Mouse (Mus musculus) effector memory CD4-positive, alpha-beta T cell, adult 7 months (primary cell): ENCODE data around the gene Arr3. TPM values are rescaled to one million over a fixed set of nuclear protein-coding genes. Genes with fewer than 3 reads are reported as not detected.

ENCODE experiments used
- polyA plus RNA-seq: library from polyadenylated mRNA; unstranded; fragments of 100-300 nt; shearing (Covaris generic); gene quantifications from one replicate; pipeline ENCODE4 v1.2.1, GENCODE M21; 2017

The Arr3 gene
- not detected for polyA plus RNA-seq

DNA sequence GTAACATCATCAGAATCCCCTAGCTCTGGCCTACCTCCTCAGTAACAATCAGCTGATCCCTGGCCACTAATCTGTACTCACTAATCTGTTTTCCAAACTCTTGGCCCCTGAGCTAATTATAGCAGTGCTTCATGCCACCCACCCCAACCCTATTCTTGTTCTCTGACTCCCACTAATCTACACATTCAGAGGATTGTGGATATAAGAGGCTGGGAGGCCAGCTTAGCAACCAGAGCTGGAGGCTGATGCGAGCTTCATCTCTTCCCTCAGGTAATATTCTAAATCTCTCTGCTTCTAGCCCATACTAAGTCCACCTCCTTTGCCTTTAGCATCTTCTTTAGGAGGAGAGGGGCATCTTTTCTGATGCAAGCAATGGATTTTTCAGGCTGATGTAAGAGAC, at the start of gene Arr3:
Gene Arr3 (plus strand): TSS at position 184 of the 400 bp plus-strand sequence.

DNA sequence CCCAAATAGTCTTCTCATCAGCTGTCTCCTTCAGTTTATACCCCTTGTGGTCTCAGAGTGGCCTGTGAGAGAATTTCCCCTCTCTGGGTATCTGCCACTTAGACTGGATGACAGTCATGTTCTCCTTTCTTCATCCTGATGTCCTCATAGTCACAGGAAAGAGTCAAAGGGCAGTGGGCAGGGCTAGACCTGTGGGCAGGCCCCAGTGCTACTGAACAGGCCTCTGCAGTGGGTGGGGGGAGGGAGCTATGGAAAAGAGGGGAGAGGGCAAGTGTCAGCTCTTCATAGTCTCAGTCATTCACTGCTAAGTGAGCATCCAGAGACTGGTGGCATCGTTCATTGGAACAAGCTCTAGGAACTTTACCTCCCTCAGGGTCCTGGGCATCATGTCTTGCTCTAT, 33.3 kb upstream of the Arr3 start, which contains the start of gene Awat1:
Gene Awat1 (plus strand): TSS at position 301 of the 400 bp plus-strand sequence.

DNA sequence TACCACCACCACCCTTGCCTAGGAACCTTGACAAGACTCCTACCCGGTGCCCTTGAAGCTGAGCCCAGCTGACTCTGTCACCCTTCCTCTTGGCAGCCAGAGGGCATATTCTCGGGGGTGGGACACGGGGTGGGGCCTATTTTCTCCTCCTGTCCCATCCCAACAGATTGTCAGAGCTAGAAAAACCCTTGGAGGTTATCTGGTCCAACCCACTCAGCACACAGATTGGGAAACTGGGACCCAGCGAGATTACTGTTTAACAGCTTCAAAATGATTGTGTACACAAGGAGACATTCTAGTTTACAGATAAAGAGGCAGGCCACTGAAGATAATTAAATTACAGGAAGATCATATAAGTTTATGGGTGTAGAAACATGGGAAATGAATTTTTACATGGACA, 10.5 kb upstream of the Arr3 start, which contains the start of gene P2ry4:
Gene P2ry4 (minus strand): TSS at position 79 of the 400 bp plus-strand sequence.

DNA sequence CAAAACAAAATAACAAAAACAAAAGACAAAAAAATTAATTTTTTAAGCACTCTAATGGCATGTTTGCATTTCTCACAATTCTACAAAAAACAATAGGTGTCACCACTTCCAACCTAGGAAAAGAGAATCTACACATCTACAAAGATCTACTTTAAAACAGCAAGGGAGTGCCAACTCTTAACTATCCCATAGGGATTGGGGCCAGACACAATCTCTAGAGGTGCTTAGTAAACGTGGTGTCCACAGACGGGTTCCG, 20.2 kb downstream of the Arr3 start, which contains the start of gene Kif4:
Gene Kif4 (plus strand): TSS at position 192 of the 256 bp plus-strand sequence.

DNA sequence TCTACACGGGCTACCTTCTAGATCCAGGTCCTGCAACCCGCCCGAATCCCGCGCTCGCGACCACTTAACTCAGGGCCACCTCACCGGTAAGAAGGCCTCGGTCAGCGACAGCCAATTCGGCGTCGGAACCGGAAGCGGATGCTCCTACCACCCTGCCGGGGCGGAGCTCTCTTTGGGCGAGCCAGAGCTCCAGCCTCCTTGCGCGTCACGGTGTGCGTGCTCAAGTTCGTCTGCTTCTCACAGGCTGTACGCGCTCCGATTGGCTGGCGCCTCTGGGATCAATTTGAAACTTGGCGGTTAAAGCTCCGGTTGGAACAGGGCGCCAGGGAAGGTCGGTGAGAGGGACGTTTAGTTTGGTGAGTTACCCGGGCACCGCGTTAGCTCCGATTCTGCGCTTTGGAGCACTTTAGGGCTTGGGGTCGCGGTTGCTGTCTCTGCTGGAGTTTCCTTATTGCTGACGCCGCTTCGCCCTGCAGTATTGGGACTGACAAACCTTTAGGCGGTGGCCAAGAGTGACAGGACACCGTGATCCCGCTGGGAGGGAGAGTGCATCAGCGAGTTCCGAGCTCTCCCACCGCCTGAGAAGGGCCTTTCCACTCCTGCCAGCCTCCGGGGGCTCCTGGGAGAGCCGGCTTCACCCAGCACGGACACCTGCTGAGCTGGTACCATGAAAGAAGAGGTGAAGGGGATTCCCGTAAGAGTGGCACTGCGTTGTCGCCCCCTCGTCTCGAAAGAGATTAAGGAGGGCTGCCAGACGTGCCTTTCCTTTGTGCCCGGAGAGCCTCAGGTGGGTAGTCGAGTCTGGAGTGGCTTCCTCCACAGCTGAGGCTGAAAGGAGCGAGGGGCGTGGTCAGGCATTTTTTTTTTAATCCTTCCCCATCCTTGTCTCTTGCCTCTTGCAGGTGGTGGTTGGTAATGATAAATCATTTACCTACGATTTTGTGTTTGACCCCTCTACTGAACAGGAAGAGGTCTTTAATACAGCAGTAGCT, 20.8 kb downstream of the Arr3 start, which contains the start of gene Pdzd11:
Gene Pdzd11 (minus strand): TSS at position 767 of the 992 bp plus-strand sequence.

Other genes starting within 250 kb of the Arr3 start
- not detected for gene Otud6a, start 176.5 kb upstream of the Arr3 start, polyA plus RNA-seq
- not detected for gene Awat2, start 162.8 kb upstream of the Arr3 start, polyA plus RNA-seq
- gene Igbp1, start 111.2 kb upstream of the Arr3 start, polyA plus RNA-seq: 23.6 TPM
- gene Dgat2l6, start 80.7 kb upstream of the Arr3 start, polyA plus RNA-seq: 0.11 TPM
- not detected for gene Awat1, start 33.2 kb upstream of the Arr3 start, polyA plus RNA-seq
- gene P2ry4, start 10.6 kb upstream of the Arr3 start, polyA plus RNA-seq: 0.11 TPM
- 0.93 TPM for gene Kif4, start 20.2 kb downstream of the Arr3 start, polyA plus RNA-seq
- 14.9 TPM for gene Pdzd11, start 21.1 kb downstream of the Arr3 start, polyA plus RNA-seq
- gene Gdpd2, start 124.4 kb downstream of the Arr3 start, polyA plus RNA-seq: not detected
- gene Dlg3, start 162.2 kb downstream of the Arr3 start, polyA plus RNA-seq: 6.3 TPM